Mouse (Mus musculus) naive thymus-derived CD4-positive, alpha-beta T cell, adult 2 months (primary cell): ENCODE results near the gene Ano1.

Experiments used
- DNase-seq: peaks from one replicate; pipeline ENCODE4 v3.0.0-alpha.2; 2011; ENCODE audit warnings: low read depth

Ano1 gene

DNA sequence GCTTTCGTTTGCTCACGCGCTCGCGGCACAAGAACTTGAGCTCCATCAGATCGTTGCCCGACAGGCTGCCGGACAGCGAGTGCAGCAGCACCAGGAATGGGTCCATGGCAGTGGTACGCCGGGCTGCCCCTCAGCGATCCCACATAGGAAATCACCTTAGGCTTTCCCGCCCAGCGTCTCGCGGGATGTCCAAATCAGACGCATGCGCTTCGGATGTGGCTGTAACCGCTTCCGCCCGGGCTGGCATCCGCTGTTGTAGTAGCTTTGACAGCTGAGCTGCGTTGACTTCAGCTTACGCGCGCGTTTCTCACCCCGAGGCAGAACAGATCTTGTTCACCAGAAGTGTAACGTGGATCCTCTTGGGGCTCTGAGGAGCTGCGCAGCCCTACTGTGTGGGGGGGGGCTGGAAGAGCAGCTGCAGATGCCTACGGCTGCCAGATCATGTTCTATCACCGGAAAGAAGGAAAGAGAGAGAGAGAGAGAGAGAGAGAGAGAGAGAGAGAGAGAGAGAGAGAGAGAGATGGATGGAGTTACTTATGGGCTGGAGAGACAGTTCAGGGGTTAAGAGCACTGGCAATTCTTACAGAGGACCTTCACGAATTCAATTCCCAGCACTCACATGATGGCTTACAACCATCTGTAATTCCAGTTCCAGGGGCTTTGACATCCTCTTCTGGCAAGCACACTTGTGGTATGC is 169.3 kb downstream of the Ano1 start, which contains the start of gene Fadd:
Gene Fadd (minus strand): TSS at position 180 of the 697 bp plus-strand sequence.
- peak; percentile 97 for DNase-seq

DNA sequence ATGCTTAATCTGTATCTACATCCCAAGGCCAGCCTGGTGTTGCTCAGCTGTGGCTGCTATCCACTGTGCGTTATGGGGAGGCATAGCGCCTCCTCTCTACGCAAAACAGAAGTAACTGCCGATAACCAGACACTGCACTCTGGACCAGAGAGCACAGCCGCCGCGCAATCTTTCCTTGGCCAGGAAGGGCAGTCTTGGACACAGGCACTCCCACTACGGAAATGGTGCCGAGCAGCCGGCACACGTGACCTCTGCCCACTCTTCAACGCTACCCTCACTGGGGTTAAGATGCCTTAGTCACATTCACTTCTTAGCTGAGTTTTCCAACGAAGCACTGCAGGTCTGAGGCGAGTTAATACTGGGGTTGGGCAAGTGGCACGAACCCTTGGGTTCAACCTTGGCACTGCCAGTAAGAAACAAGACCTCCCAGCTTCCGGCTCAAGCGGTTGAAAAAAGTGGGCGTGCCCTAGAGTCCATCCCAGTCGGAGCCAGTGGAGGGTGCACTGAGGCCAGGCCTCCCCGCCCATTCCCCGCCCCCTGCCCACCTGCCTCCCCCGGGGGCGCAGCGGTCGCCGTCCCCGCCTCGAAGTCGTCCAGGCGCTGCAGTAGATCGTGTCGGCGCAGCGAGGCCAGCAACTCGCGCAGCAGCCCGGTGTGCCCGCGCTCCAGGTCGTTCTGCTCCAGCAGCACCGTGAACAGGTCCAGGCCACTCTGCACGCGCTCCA is 170.1 kb downstream of the Ano1 start:
- peak; percentile 87 for DNase-seq

DNA sequence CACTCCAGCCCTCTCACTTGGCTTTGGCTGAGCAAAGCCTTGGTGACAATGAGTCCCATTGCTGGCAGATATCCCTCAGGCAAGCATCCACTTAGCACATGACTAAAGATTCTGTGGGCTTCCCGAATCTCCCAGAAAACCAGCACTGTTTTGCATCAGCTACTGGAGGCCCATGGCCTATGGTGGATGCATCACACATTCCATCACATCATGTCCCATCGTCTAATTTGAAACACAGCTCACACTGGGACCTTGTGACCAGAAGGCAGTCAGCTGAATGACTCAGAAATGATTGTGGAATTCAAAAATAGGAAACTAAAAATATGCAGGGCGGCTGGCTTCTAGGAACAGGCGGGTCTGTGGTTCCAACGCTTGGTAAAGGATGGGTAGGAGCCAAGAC is 173.9 kb downstream of the Ano1 start:
- DNase-seq, result no peak

DNA sequence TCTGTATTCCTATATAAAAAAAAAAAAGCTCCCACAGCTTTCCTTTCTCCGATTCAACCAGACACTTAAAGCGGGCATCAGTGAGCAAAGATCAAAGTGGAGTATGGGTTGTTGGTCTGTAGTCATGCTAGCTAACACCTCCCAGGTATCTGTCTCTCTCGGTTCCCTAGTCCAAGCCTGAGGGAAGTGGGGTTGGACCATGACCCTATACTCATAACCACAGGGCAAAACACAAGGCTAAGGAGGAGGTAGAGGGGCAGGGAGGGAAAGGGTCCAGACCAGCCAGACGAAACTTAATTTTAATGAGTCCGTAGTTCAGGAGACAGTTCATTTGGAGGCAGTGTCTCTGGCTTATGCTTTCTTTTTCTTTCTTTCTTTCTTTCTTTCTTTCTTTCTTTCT is 179.5 kb downstream of the Ano1 start:
- no peak for DNase-seq

DNA sequence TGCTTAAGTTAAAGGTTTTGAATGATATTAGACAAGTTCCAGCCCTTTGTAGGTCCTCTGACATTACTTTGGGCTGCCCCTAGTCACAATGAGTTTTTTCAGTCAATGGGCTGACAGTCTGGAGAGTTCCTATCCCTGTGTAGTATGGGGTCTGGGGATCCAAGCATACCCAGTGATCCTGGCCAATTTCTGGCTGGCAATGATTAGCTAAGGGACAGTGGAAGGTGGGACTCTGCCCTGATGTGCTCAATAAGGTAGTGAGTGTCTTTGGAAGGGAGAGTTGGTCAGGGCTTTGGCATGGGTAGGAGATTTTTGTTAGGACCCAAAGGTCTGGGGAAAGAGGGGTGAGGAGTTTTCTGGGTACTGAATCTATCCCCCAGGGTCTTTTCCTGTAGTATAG is 180.2 kb downstream of the Ano1 start:
- DNase-seq, result no peak

DNA sequence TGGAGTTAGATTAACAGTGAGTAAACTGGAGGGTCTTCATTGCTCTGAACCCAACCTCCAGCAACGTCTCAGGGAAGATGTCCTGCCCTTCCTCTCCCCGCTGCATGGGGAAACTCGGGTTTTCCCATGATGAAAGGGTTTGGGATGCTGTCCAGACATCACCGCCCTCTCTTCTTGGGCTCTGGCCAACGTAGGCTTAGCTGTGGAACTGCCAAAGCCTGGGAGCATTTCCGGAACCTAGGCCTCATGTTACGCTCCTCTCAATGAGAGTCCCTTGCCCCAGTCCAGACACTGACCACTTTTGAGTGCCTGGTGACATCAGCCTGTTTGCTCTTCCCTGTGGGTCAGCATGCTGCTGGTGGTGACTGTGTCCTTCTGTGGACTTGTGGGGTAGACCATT is 182.3 kb downstream of the Ano1 start:
- DNase-seq, result no peak

DNA sequence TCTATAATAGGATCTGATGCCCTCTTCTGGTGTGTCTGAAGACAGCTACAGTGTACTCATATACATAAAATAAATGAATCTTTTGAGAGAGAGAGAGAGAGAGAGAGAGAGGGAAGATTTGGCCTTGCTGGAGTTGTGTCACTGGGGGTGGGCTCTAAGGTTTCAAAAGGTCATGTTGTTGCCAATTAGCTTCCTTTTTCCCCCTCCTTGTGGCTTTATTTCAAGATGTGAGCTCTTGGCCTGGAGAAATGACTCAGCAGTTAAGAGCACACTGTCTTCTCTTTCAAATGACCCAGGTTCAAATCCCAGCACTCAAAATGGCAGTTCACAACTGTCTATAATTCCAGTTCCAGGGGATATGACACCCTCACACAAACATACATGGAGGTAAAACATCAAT is 183.7 kb downstream of the Ano1 start:
- no peak for DNase-seq

DNA sequence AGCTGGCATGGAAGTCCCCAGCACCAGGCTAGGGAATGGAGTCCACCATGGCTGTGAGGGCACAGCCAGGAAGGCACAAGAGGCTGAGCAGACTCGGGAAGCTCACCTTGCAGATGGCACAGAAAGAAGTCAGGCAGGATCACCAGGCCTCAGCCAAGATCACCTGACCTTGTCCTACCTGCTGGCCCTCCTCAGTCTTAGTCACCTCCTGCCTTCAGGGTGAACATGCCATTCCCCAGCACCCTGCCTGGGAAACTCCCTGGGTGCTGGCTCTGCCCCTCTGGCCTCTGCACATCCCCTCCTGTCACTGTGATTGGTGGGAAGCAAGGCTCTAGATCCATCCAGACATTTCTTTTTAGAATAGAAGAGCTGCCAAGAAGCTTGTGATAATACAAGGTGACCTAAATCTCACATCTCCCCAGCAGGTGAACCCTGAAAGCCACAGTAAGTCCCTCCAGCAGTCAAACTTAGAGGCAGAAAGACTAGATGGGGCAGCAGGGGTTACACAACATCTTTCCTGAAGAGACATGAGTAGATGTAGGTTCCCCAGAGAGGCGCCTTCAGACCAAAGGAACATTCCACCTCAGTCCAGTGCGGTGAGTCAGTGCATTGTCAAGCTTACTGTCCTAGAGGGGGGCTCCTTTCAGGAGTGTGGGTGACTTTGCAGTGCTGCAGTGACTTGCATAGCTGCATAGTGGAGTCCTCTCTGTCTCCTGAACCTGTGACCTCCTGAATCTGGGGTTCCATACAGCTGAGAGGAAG is 184.7 kb downstream of the Ano1 start:
- DNase-seq, result no peak

DNA sequence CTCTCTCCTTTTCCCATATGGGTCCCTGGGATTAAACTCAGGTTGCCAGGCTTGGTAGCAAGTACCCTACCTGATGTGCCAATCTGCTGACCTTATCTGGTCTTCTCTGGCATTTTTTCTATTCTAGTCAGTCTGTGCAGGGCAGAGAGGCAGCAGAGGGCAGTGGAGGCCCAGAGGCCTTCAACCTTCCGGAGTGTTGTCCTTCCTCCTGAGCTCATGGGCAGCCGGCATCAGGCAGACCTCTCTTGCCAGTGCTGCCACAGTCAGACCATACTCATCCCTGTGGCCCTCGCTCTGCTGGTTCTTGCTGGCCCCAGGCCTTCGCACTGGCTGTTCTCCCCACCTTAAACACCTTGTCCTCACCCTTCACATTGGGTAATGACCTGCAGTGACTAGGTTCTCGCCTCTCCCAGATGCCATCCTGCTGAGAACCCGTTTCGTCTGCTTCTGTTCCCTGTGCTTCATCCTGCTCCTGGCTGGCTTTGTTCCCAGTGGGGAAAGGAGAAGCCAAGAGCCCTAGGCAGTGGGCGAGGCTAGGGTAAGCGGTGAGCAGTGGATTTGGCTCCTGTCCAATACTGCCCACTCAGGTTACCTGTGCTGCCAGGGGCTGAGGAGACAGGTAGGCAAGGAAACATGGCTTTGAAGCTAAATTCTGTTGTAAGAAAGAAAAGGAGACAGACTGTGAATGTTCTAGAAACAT is 188.2 kb downstream of the Ano1 start:
- DNase-seq, result no peak

DNA sequence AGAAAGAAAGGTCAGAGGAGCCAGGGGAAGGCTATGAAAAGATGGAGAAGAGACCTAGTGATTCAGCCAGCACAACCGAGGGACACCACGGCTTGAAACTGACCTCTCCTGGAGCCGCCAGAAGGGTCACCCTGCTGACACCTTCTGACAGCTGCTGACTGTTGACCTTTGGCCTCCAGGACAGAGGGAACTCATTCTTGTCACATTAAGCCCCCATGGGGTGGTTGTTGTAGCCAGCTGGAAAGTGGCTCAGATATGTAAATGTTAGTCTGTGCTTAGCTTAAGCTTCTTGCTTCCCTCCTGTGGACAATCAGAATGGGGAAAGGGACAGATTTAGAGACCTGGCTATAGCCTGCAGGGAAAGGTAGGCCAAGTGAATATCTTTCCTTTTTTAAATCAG is 189.8 kb downstream of the Ano1 start:
- DNase-seq, result no peak

DNA sequence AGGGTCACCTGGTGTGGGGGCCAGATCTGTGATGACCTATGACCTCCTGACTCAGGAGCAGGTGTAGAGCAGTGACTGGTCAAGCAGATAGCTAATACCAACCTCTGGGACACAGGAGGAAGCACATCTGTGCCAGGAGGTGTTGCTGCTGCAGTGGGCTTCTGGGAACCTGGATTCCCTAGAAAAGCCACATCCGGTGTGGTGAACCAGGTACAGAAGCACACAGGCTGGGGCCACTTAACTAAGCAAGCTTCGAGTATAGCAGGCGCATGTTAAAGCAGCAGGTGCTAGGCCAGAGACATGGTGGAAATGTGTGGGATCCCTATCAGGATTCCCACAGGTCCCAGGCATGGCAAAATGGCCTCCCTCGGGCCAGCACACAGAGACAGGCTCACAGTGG is 191.2 kb downstream of the Ano1 start:
- peak; percentile 58 for DNase-seq

DNA sequence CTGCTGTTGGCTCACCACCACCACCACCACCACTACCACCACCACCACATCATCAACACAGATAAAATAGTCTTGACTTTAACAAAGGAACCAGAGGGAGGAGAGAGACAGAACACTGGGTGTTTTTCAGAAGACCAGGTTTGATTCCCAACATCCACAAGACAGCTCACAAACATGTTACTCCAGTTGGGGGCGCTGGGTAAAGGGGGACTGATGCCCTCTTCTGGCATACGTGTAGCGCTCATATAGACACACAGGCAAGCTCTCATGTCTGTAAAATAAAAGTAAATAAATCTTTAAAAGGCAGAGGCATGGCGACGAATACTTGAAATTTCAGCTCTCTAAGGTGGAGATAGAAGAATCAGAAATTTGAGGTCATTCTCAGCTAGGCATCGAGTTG is 193.2 kb downstream of the Ano1 start:
- DNase-seq, result no peak

DNA sequence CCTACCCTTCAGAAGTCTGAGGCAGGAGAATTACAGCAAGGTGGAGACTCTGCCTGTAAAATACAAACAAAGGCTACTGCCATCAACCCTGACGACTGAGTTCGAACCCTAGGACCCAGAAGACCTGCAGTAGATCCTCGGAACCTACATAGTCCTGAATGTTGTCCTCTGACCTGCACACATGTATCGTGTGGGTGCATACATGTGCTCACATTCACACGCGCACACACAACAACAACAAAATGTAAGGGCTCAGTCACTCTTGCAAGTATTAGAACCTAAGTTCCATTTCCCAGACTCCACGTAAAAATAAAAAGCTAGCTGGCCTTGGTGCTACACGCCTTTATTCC is 197.7 kb downstream of the Ano1 start:
- no peak for DNase-seq

DNA sequence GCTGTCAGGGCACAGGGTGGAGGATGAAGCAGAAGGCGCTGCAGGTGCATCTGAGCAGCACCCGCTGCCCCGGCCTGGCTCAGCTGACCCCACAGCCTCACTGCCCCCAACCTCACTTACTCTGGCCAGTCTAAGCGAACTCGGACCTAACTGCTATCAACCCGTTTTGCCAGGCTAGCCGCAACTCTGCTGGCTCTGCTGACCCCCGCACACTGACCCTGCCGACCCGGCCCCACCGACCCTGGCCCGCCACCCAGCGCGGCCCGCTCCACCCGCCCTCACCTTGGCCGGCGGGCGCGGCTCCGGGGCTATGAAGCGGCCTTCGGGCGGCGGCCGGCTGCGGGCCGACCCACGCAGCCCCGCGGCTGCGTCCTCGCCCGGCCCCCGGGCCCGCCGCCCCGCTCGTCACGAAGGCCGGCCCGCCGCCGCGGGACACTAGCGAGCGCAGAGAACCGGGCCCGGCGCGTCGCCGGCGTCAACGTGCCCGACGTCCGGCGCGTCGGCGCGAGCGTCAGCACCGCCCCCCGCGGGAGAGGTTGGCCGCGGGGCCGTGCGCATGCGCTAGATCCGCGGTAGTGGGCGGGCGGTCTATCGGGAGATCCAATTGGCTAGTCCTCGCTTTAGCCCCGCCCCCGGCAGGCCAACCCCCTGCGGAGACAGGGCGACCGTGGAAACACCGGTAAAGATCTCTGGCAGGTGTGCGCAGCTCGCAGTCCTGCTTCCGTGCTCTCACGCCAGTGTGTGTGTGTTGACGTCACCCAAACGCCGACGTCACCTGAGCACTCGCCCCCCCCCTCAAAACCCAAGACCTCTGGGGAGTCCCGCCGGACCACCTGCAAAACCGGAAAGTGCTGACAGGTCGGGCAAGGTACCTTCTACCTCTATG is 198.3 kb downstream of the Ano1 start, which contains the start of gene Ppfia1:
Gene Ppfia1 (minus strand): TSS at position 493 of the 886 bp plus-strand sequence.
- peak; percentile 99 for DNase-seq

DNA sequence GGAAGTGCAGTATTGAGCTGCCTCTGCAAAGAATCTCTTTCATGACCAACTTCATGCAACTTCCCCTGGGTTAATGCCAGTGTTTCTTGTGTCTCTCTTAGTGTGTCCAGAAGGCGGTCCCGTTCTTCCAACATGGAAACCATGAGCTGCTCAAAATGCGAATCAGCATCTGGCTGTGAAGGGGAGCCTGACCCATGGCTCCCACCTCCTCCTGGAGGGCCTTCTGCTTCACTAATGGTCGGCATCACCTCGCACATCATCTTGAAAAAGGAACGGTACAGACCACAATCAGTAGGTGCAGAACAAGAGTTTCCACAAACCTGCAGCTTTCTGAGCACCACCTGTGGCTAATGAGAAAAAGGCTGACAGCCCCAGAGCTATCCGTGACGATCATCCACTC is 199.5 kb downstream of the Ano1 start:
- DNase-seq, result no peak

DNA sequence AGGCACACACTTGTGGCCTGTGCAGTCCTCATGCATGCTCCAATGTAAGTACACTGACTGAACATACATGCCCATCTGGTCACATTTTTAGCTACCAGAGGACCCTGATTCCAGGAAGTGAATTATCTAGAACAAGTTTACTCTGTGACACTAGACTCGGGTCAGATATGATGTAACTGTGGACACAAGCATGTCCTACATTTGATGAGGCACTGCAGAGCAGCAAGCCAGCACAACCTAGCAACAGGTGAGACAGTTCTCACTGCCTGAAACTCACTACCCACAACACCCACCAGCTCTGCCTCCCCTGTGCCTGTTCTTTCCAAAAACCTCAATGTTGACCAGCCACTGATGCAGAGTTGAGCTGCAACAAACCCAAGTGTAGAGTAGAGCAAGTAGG is 201.0 kb downstream of the Ano1 start:
- no peak for DNase-seq

DNA sequence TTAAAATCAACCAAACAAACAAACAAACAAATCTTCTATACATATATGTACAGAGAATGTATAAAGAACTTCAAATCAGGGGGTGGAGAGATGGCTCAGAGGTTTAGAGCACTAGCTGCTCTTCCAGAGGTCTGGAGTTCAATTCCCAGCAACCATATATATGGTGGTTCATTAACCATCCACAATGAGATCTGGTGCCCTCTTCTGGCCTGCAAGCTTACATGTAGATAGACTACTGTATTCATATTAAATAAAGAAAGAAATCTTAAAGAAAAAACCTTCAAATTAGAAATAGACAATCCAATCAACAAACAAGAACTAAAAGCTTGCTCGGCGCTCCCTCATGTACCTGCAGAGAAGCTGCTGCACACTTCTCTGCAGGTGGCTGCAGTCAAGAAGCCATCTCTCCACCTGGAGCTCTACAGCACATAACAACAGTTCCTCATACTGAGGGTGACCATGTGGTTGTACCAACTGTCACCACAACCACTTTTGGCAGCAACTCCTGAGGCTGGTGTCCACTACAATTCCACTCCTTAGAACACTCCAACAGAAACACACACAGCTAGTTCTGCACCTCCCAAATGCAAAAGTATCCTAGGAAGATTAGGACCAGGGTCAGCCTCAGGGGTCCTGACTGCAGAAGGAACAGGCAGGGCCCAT is 201.7 kb downstream of the Ano1 start:
- peak; percentile 27 for DNase-seq

DNA sequence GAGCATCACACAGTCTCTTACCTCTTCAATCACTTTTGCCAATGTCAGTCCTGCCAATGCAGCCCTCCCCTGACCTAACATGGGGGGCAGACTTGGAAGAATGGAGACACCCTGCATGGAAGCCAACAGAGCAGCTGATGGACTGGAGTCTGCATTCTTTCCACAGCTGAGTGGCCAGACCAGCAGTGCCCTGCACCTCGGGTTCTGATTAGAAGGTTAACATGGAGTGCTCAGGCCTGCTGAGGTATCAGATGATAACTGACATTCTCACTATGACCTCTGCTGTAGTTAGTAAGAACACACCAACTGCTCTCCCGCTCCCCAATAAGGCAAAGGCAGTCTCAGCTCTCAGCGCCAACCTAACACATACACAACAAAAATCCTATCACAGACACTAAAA is 206.5 kb downstream of the Ano1 start:
- DNase-seq, result no peak

DNA sequence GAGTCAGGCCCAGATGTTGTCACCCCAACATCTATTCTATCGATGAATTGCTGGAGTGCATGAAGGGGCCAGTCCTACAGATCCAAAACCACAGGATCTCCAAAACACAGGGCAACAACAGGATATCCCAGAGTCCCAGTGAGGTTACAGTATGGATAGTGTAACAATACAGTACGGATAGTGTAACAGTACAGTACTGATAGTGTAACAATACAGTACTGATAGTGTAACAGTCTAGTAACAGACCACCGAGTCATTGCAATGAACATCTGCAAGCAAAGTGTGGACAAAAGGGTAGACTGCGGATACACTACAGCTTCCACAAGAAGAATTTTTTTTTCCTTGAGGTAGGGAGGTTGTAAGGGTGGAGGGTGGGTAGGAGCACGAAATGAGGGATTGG is 210.4 kb downstream of the Ano1 start:
- no peak for DNase-seq

DNA sequence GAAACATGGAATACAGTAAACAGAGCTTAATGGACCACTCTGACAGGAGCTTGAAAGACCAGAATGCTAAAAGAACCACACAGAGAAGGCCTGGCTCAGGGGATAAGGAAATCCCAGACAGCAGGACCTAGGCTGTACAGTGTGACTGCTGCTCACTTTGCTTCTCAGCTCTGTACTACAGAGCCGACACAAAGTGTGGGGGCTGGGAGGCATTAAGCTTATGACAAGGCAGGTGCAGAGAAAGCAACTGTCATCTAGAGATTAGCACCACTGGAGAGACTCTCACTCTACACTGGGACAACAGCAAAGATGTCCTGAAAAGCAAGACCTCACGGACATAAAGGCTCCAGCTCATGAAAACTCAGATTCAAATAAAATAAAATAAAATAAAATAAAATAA is 212.6 kb downstream of the Ano1 start:
- no peak for DNase-seq
